Mouse (Mus musculus): ENCODE measurements at regions not wholly inside any gene's neighbourhood (a gene's known extent, or its start where the extent isn't known, plus 50 kb on each side); places are given as distances from the start of the nearest gene placed in this dataset.

- 56% methylated on average over 6 of the region's 6 CpGs for WGBS (ENCODE audit: insufficient replicate concordance)
- DNase-seq (ENCODE audit: low read depth in 3 of 3, low spot score in 3 of 3) (no peak), ATAC-seq (ENCODE audit: insufficient read depth) (no peak)
- H3K27ac ChIP-seq, result no peak overlapping the region
- no peak overlapping the region for H3K4me3 ChIP-seq (ENCODE audit: insufficient read depth in 1 of 2, low read depth in 2 of 2, low read length in 2 of 2)
- no peaks in the 10 kb centered on the region for H3K36me3 ChIP-seq (replicated peaks; ENCODE audit: control insufficient read depth, insufficient read depth, low read depth)
- H3K9me3 ChIP-seq (ENCODE audit: control insufficient read depth, low read length), result no peaks in the 10 kb centered on the region
- no peak overlapping the region for H3K4me2 ChIP-seq (ENCODE audit: low read depth)
- no peak overlapping the region for H3K9ac ChIP-seq (replicated peaks)
- no peaks in the 10 kb centered on the region for H3K4me1 ChIP-seq (replicated peaks; ENCODE audit: control insufficient read depth in 2 of 2, insufficient read depth in 2 of 2, low read length in 1 of 2)
- H3K27me3 ChIP-seq (ENCODE audit: control insufficient read depth, insufficient read depth, low read length), result no peaks in the 10 kb centered on the region
- TF ChIP-seq CTCF (IDR thresholded peaks at IDR 0.05; ENCODE audit: low read depth) (no peak), EP300 (IDR thresholded peaks at IDR 0.05; ENCODE audit: low read depth) (no peak)
Measured at GRCm38 (mm10) chr2:11391725-11392124, 162.2 kb downstream of the Pfkfb3 start.

- H3K27ac ChIP-seq, result no peak overlapping the region
- H3K9ac ChIP-seq (replicated peaks), result no peak overlapping the region
- no peak for DNase-seq (ENCODE audit: low read depth in 3 of 3, low spot score in 3 of 3)
- WGBS (ENCODE audit: insufficient replicate concordance), result 21% methylated on average over 6 of the region's 6 CpGs
- H3K4me3 ChIP-seq (ENCODE audit: insufficient read depth in 1 of 2, low read depth in 2 of 2, low read length in 2 of 2), result no peak overlapping the region
- no peak for ATAC-seq (ENCODE audit: insufficient read depth)
- no peaks in the 10 kb centered on the region for H3K27me3 ChIP-seq (ENCODE audit: control insufficient read depth, insufficient read depth, low read length)
- H3K4me1 ChIP-seq (replicated peaks; ENCODE audit: control insufficient read depth in 2 of 2, insufficient read depth in 2 of 2, low read length in 1 of 2), result no peaks in the 10 kb centered on the region
- no peak overlapping the region for H3K4me2 ChIP-seq (ENCODE audit: low read depth)
- TF ChIP-seq EP300 (IDR thresholded peaks at IDR 0.05; ENCODE audit: low read depth) (no peak), CTCF (IDR thresholded peaks at IDR 0.05; ENCODE audit: low read depth) (no peak)
- H3K9me3 ChIP-seq (ENCODE audit: control insufficient read depth, low read length), result no peaks in the 10 kb centered on the region
- H3K36me3 ChIP-seq (replicated peaks; ENCODE audit: control insufficient read depth, insufficient read depth, low read depth), result no peaks in the 10 kb centered on the region
Measured at GRCm38 (mm10) chr2:11390667-11391334, 163.1 kb downstream of the Pfkfb3 start.

- no peaks in the 10 kb centered on the region for H3K4me1 ChIP-seq (replicated peaks; ENCODE audit: control insufficient read depth in 2 of 2, insufficient read depth in 2 of 2, low read length in 1 of 2)
- no peak overlapping the region for H3K9ac ChIP-seq (replicated peaks)
- H3K36me3 ChIP-seq (replicated peaks; ENCODE audit: control insufficient read depth, insufficient read depth, low read depth), result no peaks in the 10 kb centered on the region
- no peak overlapping the region for H3K27ac ChIP-seq
- H3K4me2 ChIP-seq (ENCODE audit: low read depth), result no peak overlapping the region
- no peak for TF ChIP-seq EP300 (IDR thresholded peaks at IDR 0.05; ENCODE audit: low read depth)
- no peak for TF ChIP-seq CTCF (IDR thresholded peaks at IDR 0.05; ENCODE audit: low read depth)
- no peaks in the 10 kb centered on the region for H3K9me3 ChIP-seq (ENCODE audit: control insufficient read depth, low read length)
- ATAC-seq (ENCODE audit: insufficient read depth) (no peak), DNase-seq (ENCODE audit: low read depth in 3 of 3, low spot score in 3 of 3) (no peak)
- no peaks in the 10 kb centered on the region for H3K27me3 ChIP-seq (ENCODE audit: control insufficient read depth, insufficient read depth, low read length)
- no peak overlapping the region for H3K4me3 ChIP-seq (ENCODE audit: insufficient read depth in 1 of 2, low read depth in 2 of 2, low read length in 2 of 2)
- WGBS (ENCODE audit: insufficient replicate concordance), result 64% methylated on average over 2 of the region's 2 CpGs
Measured at GRCm38 (mm10) chr2:11387623-11388022, 166.3 kb downstream of the Pfkfb3 start.

GRCm38 (mm10) chr2:11383815-11384214 lies 170.1 kb downstream of the Pfkfb3 start:
- H3K27ac ChIP-seq, result no peak overlapping the region
- DNase-seq (ENCODE audit: low read depth in 3 of 3, low spot score in 3 of 3) (no peak), ATAC-seq (ENCODE audit: insufficient read depth) (no peak)
- no peak for TF ChIP-seq EP300 (IDR thresholded peaks at IDR 0.05; ENCODE audit: low read depth)
- no peak for TF ChIP-seq CTCF (IDR thresholded peaks at IDR 0.05; ENCODE audit: low read depth)
- H3K36me3 ChIP-seq (replicated peaks; ENCODE audit: control insufficient read depth, insufficient read depth, low read depth), result no peaks in the 10 kb centered on the region
- H3K4me1 ChIP-seq (replicated peaks; ENCODE audit: control insufficient read depth in 2 of 2, insufficient read depth in 2 of 2, low read length in 1 of 2), result no peaks in the 10 kb centered on the region
- H3K9ac ChIP-seq (replicated peaks), result no peak overlapping the region
- H3K9me3 ChIP-seq (ENCODE audit: control insufficient read depth, low read length), result no peaks in the 10 kb centered on the region
- no peak overlapping the region for H3K4me3 ChIP-seq (ENCODE audit: insufficient read depth in 1 of 2, low read depth in 2 of 2, low read length in 2 of 2)
- H3K4me2 ChIP-seq (ENCODE audit: low read depth), result no peak overlapping the region
- H3K27me3 ChIP-seq (ENCODE audit: control insufficient read depth, insufficient read depth, low read length), result no peaks in the 10 kb centered on the region
- 12% methylated on average over 2 of the region's 2 CpGs for WGBS (ENCODE audit: insufficient replicate concordance)

GRCm38 (mm10) chr2:11377213-11377612 lies 176.7 kb downstream of the Pfkfb3 start:
- WGBS (ENCODE audit: insufficient replicate concordance), result 22% methylated on average over 2 of the region's 2 CpGs
- DNase-seq (ENCODE audit: low read depth in 3 of 3, low spot score in 3 of 3) (no peak), ATAC-seq (ENCODE audit: insufficient read depth) (no peak)
- H3K4me1 ChIP-seq (replicated peaks; ENCODE audit: control insufficient read depth in 2 of 2, insufficient read depth in 2 of 2, low read length in 1 of 2), result peaks cover 0 to 2% of the 10 kb centered on the region in 2 experiments; a peak in 1 of 4 replicates
- H3K4me2 ChIP-seq (ENCODE audit: low read depth), result no peak overlapping the region
- H3K9me3 ChIP-seq (ENCODE audit: control insufficient read depth, low read length), result no peaks in the 10 kb centered on the region
- no peak overlapping the region for H3K4me3 ChIP-seq (ENCODE audit: insufficient read depth in 1 of 2, low read depth in 2 of 2, low read length in 2 of 2)
- H3K36me3 ChIP-seq (replicated peaks; ENCODE audit: control insufficient read depth, insufficient read depth, low read depth), result no peaks in the 10 kb centered on the region
- H3K9ac ChIP-seq (replicated peaks), result no peak overlapping the region
- no peak for TF ChIP-seq EP300 (IDR thresholded peaks at IDR 0.05; ENCODE audit: low read depth)
- no peak for TF ChIP-seq CTCF (IDR thresholded peaks at IDR 0.05; ENCODE audit: low read depth)
- H3K27me3 ChIP-seq (ENCODE audit: control insufficient read depth, insufficient read depth, low read length), result no peaks in the 10 kb centered on the region
- H3K27ac ChIP-seq, result no peak overlapping the region

Measured in liver, embryonic 14.5 days (tissue).